Mouse (Mus musculus): ENCODE data around the gene Klhl25. TPM values are rescaled to one million over a fixed set of nuclear protein-coding genes. Genes with fewer than 3 reads are reported as not detected.

The Klhl25 gene
- polyA plus RNA-seq (2012; rRNA removed) = 27.6 and 28.9 TPM in 2 replicates

DNA sequence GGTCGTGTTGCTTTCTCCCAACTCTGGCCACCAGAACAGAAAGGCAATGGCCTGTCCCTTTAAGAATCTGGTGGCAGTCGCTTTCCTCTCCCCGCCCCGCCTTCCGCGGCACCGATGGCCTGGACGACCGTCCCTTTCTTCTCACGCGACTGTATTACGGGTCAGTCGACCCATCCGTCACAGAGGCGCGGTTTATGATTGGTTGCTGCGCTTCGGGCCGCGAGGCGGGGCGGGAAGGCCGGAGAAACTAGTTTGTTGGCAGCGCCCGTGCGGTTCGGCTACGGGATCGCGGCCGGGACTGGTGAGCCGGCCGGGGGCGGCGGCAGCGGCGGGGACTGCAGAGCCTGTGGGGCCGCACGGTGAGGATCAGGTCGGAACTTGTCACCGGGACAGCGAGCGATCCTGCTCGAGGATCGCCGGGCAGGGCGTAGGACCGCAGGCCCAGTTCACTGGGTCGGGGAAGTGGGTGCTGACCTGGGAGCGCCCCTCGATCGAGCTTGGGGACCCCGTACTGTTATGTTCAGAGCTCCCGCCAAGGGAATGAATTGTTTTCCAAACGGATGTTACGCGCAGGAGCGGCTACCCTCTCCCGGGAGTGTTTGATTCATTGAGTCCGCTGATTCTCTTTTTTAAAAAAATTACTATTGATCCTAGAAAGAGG, at the start of gene Klhl25:
Gene Klhl25, plus strand, starts transcription at position 196 of the 661 bp plus-strand sequence.

